Mouse (Mus musculus): ENCODE measurements around the gene Gpr27. TPM values are rescaled to one million over a fixed set of nuclear protein-coding genes. Genes with fewer than 3 reads are reported as not detected.

Gpr27 gene
- polyA plus RNA-seq, 1 experiment from 2014 or later: 3.7 TPM

- Histone ChIP-seq H3K4me1 (no peaks in the 10 kb centered on the region), H3K36me3 (no peaks in the 10 kb centered on the region), H3K9me3 (replicated peaks) (no peaks in the 10 kb centered on the region), H3K9ac (no peak overlapping the region), H3K4me2 (no peak overlapping the region), H3K27me3 (peaks cover 15% of the 10 kb centered on the region), H3K27ac (no peak overlapping the region), H3K4me3 (replicated peaks) (no peak overlapping the region)
- WGBS: 56% methylated on average over 5 of the region's 5 CpGs
- no peak for ATAC-seq (replicated peaks; ENCODE audit: low FRiP score)
Observed at GRCm38 (mm10) chr6:99684899-99685298, 7.6 kb upstream of the Gpr27 start.

- peaks cover 12% of the 10 kb centered on the region for H3K4me1 ChIP-seq
- H3K9ac ChIP-seq: no peak overlapping the region
- no peaks in the 10 kb centered on the region for H3K36me3 ChIP-seq
- no peak overlapping the region for H3K4me2 ChIP-seq
- no peak overlapping the region for H3K4me3 ChIP-seq (replicated peaks)
- H3K27me3 ChIP-seq: peaks cover 51% of the 10 kb centered on the region
- ATAC-seq (replicated peaks; ENCODE audit: low FRiP score): no peak
- 84% methylated on average over 6 of the region's 6 CpGs for WGBS
- no peaks in the 10 kb centered on the region for H3K9me3 ChIP-seq (replicated peaks)
- no peak overlapping the region for H3K27ac ChIP-seq
Observed at GRCm38 (mm10) chr6:99688513-99688912, 4.0 kb upstream of the Gpr27 start.

GRCm38 (mm10) chr6:99691666-99692205 lies 743 bp upstream of the Gpr27 start:
- H3K27me3 ChIP-seq: peaks cover 79% of the 10 kb centered on the region
- peaks cover 18% of the 10 kb centered on the region for H3K4me1 ChIP-seq
- 6% methylated on average over 25 of the region's 25 CpGs for WGBS
- H3K9ac ChIP-seq: peak overlapping the region; percentile 67
- no peak for ATAC-seq (replicated peaks; ENCODE audit: low FRiP score)
- peak overlapping the region; percentile 96 for H3K4me2 ChIP-seq
- H3K36me3 ChIP-seq: no peaks in the 10 kb centered on the region
- no peaks in the 10 kb centered on the region for H3K9me3 ChIP-seq (replicated peaks)
- peak overlapping the region; percentile 79 for H3K4me3 ChIP-seq (replicated peaks)
- no peak overlapping the region for H3K27ac ChIP-seq

GRCm38 (mm10) chr6:99692916-99693841 lies 700 bp downstream of the Gpr27 start:
- peak; percentile 63 for ATAC-seq (replicated peaks; ENCODE audit: low FRiP score)
- H3K9me3 ChIP-seq (replicated peaks): no peaks in the 10 kb centered on the region
- peaks cover 18% of the 10 kb centered on the region for H3K4me1 ChIP-seq
- H3K36me3 ChIP-seq: no peaks in the 10 kb centered on the region
- H3K4me2 ChIP-seq: peak overlapping the region; percentile 96
- H3K9ac ChIP-seq: peak overlapping the region; percentile 67
- peak overlapping the region; percentile 79 for H3K4me3 ChIP-seq (replicated peaks)
- H3K27ac ChIP-seq: no peak overlapping the region
- 1% methylated on average over 110 of the region's 110 CpGs for WGBS
- peaks cover 93% of the 10 kb centered on the region for H3K27me3 ChIP-seq

- Histone ChIP-seq H3K4me1 (peaks cover 15% of the 10 kb centered on the region), H3K27me3 (peaks cover 30% of the 10 kb centered on the region), H3K4me2 (no peak overlapping the region), H3K27ac (peak overlapping the region; percentile 56; the same call in 1 of the 2 replicates), H3K36me3 (no peaks in the 10 kb centered on the region), H3K9ac (no peak overlapping the region), H3K9me3 (replicated peaks) (no peaks in the 10 kb centered on the region), H3K4me3 (replicated peaks) (no peak overlapping the region)
- WGBS: 28% methylated on average over 3 of the region's 3 CpGs
- ATAC-seq (replicated peaks; ENCODE audit: low FRiP score): peak; percentile 78
Observed at GRCm38 (mm10) chr6:99700484-99700883, 8.0 kb downstream of the Gpr27 start.

GRCm38 (mm10) chr6:99711576-99712101 lies 19.2 kb downstream of the Gpr27 start:
- H3K27ac ChIP-seq: no peak overlapping the region
- H3K9me3 ChIP-seq (replicated peaks): no peaks in the 10 kb centered on the region
- ATAC-seq (replicated peaks; ENCODE audit: low FRiP score): no peak
- no peak overlapping the region for H3K4me2 ChIP-seq
- peaks cover 8% of the 10 kb centered on the region; the same call in 1 of the 2 replicates for H3K27me3 ChIP-seq
- H3K4me1 ChIP-seq: no peaks in the 10 kb centered on the region
- 70% methylated on average over 11 of the region's 11 CpGs for WGBS
- H3K36me3 ChIP-seq: no peaks in the 10 kb centered on the region
- H3K9ac ChIP-seq: no peak overlapping the region
- no peak overlapping the region for H3K4me3 ChIP-seq (replicated peaks)

- no peaks in the 10 kb centered on the region for H3K9me3 ChIP-seq (replicated peaks)
- 84% methylated on average over 5 of the region's 5 CpGs for WGBS
- H3K9ac ChIP-seq: no peak overlapping the region
- H3K4me3 ChIP-seq (replicated peaks): no peak overlapping the region
- no peak for ATAC-seq (replicated peaks; ENCODE audit: low FRiP score)
- no peaks in the 10 kb centered on the region for H3K4me1 ChIP-seq
- H3K4me2 ChIP-seq: no peak overlapping the region
- peaks cover 12% of the 10 kb centered on the region; the same call in 1 of the 2 replicates for H3K27me3 ChIP-seq
- H3K27ac ChIP-seq: no peak overlapping the region
- H3K36me3 ChIP-seq: no peaks in the 10 kb centered on the region
Observed at GRCm38 (mm10) chr6:99713256-99713655, 20.8 kb downstream of the Gpr27 start.

- Histone ChIP-seq H3K27ac (no peak overlapping the region), H3K4me2 (no peak overlapping the region), H3K36me3 (no peaks in the 10 kb centered on the region), H3K27me3 (peaks cover 9% of the 10 kb centered on the region; the same call in 1 of the 2 replicates), H3K4me1 (no peaks in the 10 kb centered on the region), H3K9me3 (replicated peaks) (no peaks in the 10 kb centered on the region), H3K9ac (no peak overlapping the region), H3K4me3 (replicated peaks) (no peak overlapping the region)
- ATAC-seq (replicated peaks; ENCODE audit: low FRiP score): no peak
- 64% methylated on average over 6 of the region's 6 CpGs for WGBS
Observed at GRCm38 (mm10) chr6:99715191-99715590, 22.7 kb downstream of the Gpr27 start.

GRCm38 (mm10) chr6:99715913-99716312 lies 23.4 kb downstream of the Gpr27 start:
- no peaks in the 10 kb centered on the region for H3K4me1 ChIP-seq
- 0 out of 2 replicates have a peak, but pooled peaks cover 9% of the 10 kb centered on the region for H3K27me3 ChIP-seq
- ATAC-seq (replicated peaks; ENCODE audit: low FRiP score): no peak
- no peak overlapping the region for H3K4me3 ChIP-seq (replicated peaks)
- H3K9me3 ChIP-seq (replicated peaks): no peaks in the 10 kb centered on the region
- H3K9ac ChIP-seq: no peak overlapping the region
- H3K27ac ChIP-seq: no peak overlapping the region
- no peaks in the 10 kb centered on the region for H3K36me3 ChIP-seq
- no peak overlapping the region for H3K4me2 ChIP-seq
- WGBS: 68% methylated on average over 6 of the region's 6 CpGs

- H3K27me3 ChIP-seq: peaks cover 32% of the 10 kb centered on the region
- H3K4me3 ChIP-seq (replicated peaks): no peak overlapping the region
- WGBS: 75% methylated on average over 9 of the region's 9 CpGs
- no peak overlapping the region for H3K4me2 ChIP-seq
- H3K36me3 ChIP-seq: no peaks in the 10 kb centered on the region
- H3K4me1 ChIP-seq: peaks cover 7% of the 10 kb centered on the region
- H3K9me3 ChIP-seq (replicated peaks): no peaks in the 10 kb centered on the region
- H3K9ac ChIP-seq: no peak overlapping the region
- H3K27ac ChIP-seq: no peak overlapping the region
- ATAC-seq (replicated peaks; ENCODE audit: low FRiP score): no peak
Observed at GRCm38 (mm10) chr6:99721032-99721431, 28.6 kb downstream of the Gpr27 start.

- peaks cover 43% of the 10 kb centered on the region for H3K27me3 ChIP-seq
- H3K36me3 ChIP-seq: no peaks in the 10 kb centered on the region
- H3K4me1 ChIP-seq: peaks cover 15% of the 10 kb centered on the region
- no peak for ATAC-seq (replicated peaks; ENCODE audit: low FRiP score)
- no peak overlapping the region for H3K27ac ChIP-seq
- no peaks in the 10 kb centered on the region for H3K9me3 ChIP-seq (replicated peaks)
- WGBS: 87% methylated on average over 9 of the region's 9 CpGs
- H3K9ac ChIP-seq: no peak overlapping the region
- H3K4me3 ChIP-seq (replicated peaks): no peak overlapping the region
- H3K4me2 ChIP-seq: no peak overlapping the region
Observed at GRCm38 (mm10) chr6:99722390-99722789, 29.9 kb downstream of the Gpr27 start.

GRCm38 (mm10) chr6:99725971-99726561 lies 33.6 kb downstream of the Gpr27 start, which contains the start of gene Prok2:
Gene Prok2 (minus strand): TSS chr6:99726392.
- ATAC-seq (replicated peaks; ENCODE audit: low FRiP score): 0 out of 2 replicates have a peak, but pooled peaks have one; percentile 29
- Histone ChIP-seq H3K9me3 (replicated peaks) (no peaks in the 10 kb centered on the region), H3K4me3 (replicated peaks) (peak within 1 kb of the TSS; percentile 50), H3K27me3 (peaks cover 67% of the 10 kb centered on the region), H3K36me3 (no peaks in the 10 kb centered on the region), H3K9ac (peak within 1 kb of the TSS; percentile 48), H3K27ac (no peak within 1 kb of the TSS), H3K4me2 (peak within 1 kb of the TSS; percentile 95), H3K4me1 (peaks cover 15% of the 10 kb centered on the region)
- WGBS: under 1% methylated on average over 61 of the region's 61 CpGs
